Mouse (Mus musculus) intestine, embryonic 16.5 days (tissue): ENCODE measurements at regions not wholly inside any gene's neighbourhood (a gene's known extent, or its start where the extent isn't known, plus 50 kb on each side); places are given as distances from the start of the nearest gene placed in this dataset.

Experiments used
- ATAC-seq: fragments of 200-750 bp; cut with Nextera tagmentation; 2 replicates; pipeline ENCODE4 v1.8.0; 2017; ENCODE audit warnings: moderate TSS enrichment, moderate library complexity
- H3K27ac ChIP-seq: fragments of 300-500 bp; sonication (generic); 2 replicates; pipeline ENCODE4 v1.5.1; 2014; ENCODE audit warnings: mild to moderate bottlenecking, low read length
- H3K27me3 ChIP-seq: fragments of 300-500 bp; sonication (generic); replicated peaks from 2 replicates; pipeline ENCODE4 v1.6.1; 2014; ENCODE audit warnings: low read length, control low read depth, mixed read lengths; ENCODE audit not compliant: control insufficient read depth, insufficient read depth
- H3K36me3 ChIP-seq: fragments of 300-500 bp; sonication (generic); 2 replicates; pipeline ENCODE4 v1.6.1; 2014; ENCODE audit warnings: low read length, control low read depth; ENCODE audit not compliant: control insufficient read depth, insufficient read depth
- H3K4me1 ChIP-seq: fragments of 300-500 bp; sonication (generic); 2 replicates; pipeline ENCODE4 v1.6.1; 2014; ENCODE audit warnings: low read length, control low read depth, mixed read lengths; ENCODE audit not compliant: control insufficient read depth, insufficient read depth
- H3K4me2 ChIP-seq: fragments of 300-500 bp; sonication (generic); 2 replicates; pipeline ENCODE4 v1.6.1; 2014; ENCODE audit warnings: low read depth, low read length, control low read depth
- H3K4me3 ChIP-seq: fragments of 300-500 bp; sonication (generic); 2 replicates; pipeline ENCODE4 v1.5.1; 2014; ENCODE audit warnings: mild to moderate bottlenecking, low read length
- H3K9ac ChIP-seq: fragments of 300-500 bp; sonication (generic); 2 replicates; pipeline ENCODE4 v1.6.1; 2014; ENCODE audit warnings: low read depth, low read length
- H3K9me3 ChIP-seq: fragments of 300-500 bp; sonication (generic); 2 replicates; pipeline ENCODE4 v1.6.1; 2016; ENCODE audit warnings: low read length, control low read depth; ENCODE audit not compliant: control insufficient read depth
- WGBS: fragments of 180-500 bp; shearing (Covaris S2); extraction: QIAGEN DNeasy Blood & Tissue Kit; methylation state at CpG from one replicate; pipeline ENCODE4 v1.1.7; 2014; 5-methylcytosine and 5-hydroxymethylcytosine counted together

DNA sequence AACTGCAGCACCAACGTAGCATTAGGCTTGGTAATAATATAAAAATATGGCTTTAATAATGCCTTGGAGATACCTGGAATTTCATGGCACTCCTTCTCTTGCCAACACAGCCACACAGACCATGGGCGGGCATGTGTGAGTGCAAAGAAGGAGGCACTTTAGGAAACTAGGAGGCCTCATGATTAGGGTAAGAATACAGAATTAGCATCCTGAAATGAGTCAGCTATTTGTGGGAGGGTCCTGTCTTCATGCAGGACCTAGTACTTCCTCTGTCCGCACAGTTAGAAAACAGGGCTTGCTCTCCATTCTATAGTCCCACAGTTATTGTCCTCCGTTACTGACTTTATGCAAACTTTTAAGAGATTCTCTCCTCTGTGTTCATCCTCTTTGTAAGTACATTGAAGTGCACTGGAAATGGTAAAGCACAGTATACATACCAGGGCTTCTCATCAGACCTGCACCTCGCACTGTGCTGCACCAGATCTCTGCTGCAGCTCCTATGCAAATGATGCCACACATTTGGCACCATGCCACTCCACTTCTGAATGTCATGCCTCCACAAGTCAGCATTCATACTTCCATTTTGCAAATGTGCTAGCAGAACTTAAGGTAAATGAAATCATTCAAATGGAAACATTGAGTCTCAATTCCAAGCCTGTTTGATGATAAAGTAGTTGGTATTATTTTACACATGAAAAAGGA is 423.7 kb upstream of the 4930452B06Rik start:
- H3K4me1 ChIP-seq: no peaks in the 10 kb centered on the region
- 82% methylated on average over 5 of the region's 5 CpGs for WGBS
- H3K27ac ChIP-seq: no peak overlapping the region
- H3K9ac ChIP-seq: no peak overlapping the region
- no peaks in the 10 kb centered on the region for H3K27me3 ChIP-seq
- H3K9me3 ChIP-seq: no peaks in the 10 kb centered on the region
- H3K36me3 ChIP-seq: no peaks in the 10 kb centered on the region
- H3K4me2 ChIP-seq: no peak overlapping the region
- H3K4me3 ChIP-seq: no peak overlapping the region
- ATAC-seq: no peak

DNA sequence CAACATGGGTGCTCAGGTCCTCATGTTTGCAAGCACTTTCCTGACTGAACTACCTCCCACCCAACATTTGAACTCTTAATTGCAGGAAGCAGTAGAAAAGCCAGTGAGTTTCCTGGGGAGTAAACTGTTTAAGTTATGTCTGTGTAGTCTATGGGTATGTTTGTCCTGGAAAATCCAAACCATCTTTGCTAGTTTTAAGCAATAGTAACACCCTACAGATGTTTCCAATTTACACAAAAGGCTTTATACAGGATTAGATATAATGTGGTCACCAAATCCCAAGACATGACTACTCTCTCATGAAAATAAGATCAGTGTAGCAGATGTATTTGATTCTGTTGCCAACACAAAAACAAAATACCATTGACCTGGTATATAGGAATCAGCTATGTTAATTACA is 421.1 kb upstream of the 4930452B06Rik start:
- H3K27me3 ChIP-seq: no peaks in the 10 kb centered on the region
- H3K4me3 ChIP-seq: no peak overlapping the region
- no peaks in the 10 kb centered on the region for H3K36me3 ChIP-seq
- H3K9ac ChIP-seq: no peak overlapping the region
- no peak overlapping the region for H3K4me2 ChIP-seq
- no peaks in the 10 kb centered on the region for H3K4me1 ChIP-seq
- H3K9me3 ChIP-seq: no peaks in the 10 kb centered on the region
- no peak for ATAC-seq
- no peak overlapping the region for H3K27ac ChIP-seq

DNA sequence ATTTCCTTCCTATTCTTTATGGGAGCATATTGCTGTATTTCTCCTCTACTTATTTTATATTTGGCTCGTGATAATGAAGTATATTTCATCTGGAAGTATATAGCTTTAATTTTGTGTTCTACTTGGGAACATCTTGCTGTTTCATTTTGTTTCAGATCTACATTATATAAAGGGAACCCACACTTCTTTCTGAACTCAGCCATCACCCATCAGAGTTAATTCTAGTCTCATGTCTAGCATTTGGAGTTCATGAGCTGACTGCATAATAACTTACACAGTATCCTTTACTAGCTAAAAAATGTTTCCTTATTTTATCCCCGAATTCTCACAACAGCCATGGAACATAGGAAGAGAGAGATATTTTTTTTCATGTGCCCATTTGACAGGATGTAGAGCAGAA is 413.6 kb upstream of the 4930452B06Rik start:
- no peak overlapping the region for H3K9ac ChIP-seq
- no peaks in the 10 kb centered on the region for H3K4me1 ChIP-seq
- H3K36me3 ChIP-seq: no peaks in the 10 kb centered on the region
- WGBS: 74% methylated on average over 2 of the region's 2 CpGs
- ATAC-seq: no peak
- no peaks in the 10 kb centered on the region for H3K9me3 ChIP-seq
- H3K4me2 ChIP-seq: no peak overlapping the region
- no peak overlapping the region for H3K4me3 ChIP-seq
- H3K27me3 ChIP-seq: no peaks in the 10 kb centered on the region
- H3K27ac ChIP-seq: no peak overlapping the region

DNA sequence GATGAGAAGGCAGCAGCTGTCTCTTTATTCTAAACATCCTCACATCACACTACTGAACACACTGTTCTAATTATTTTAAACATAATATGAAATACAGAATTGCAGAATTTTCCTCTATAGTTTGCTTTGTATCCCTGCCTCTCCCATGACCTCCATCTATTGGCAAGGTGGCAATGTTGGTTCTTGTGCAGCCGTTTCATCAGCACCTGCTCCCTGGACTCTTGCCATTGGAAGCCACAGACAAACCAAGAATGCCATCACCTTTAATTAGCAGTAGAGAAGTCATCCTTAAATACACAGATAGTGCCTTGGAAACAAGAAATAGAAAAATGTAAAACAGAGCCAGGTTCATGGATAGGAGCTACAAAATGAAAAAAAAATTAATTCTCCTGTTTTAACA is 413.0 kb upstream of the 4930452B06Rik start:
- no peak overlapping the region for H3K27ac ChIP-seq
- H3K36me3 ChIP-seq: no peaks in the 10 kb centered on the region
- no peak overlapping the region for H3K4me3 ChIP-seq
- no peak for ATAC-seq
- no peak overlapping the region for H3K4me2 ChIP-seq
- no peak overlapping the region for H3K9ac ChIP-seq
- no peaks in the 10 kb centered on the region for H3K9me3 ChIP-seq
- no peaks in the 10 kb centered on the region for H3K4me1 ChIP-seq
- no peaks in the 10 kb centered on the region for H3K27me3 ChIP-seq
- WGBS: 66% methylated on average over 1 of the region's 1 CpGs

DNA sequence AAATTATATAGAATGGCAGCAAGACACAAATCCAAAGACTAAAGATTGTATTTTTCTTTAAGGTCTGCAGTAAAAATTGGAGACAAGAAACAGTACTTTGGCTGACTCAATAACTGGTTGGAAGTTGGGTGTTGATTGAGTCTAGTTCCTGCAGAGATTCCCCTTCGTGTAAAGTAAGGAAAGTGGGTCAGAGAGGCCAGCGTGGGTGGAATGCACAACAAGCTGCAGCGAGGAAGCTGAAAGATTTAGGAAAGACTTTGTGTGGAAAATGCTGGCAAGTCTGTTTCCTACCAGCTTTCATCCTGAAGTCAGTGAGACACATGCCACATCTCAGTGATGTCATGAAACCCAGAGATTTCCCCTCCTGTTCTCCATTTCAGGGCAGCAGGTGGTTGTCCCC is 405.1 kb upstream of the 4930452B06Rik start:
- Histone ChIP-seq H3K27ac (no peak overlapping the region), H3K4me1 (no peaks in the 10 kb centered on the region), H3K27me3 (no peaks in the 10 kb centered on the region), H3K9me3 (no peaks in the 10 kb centered on the region), H3K36me3 (no peaks in the 10 kb centered on the region), H3K9ac (no peak overlapping the region), H3K4me2 (no peak overlapping the region), H3K4me3 (no peak overlapping the region)
- ATAC-seq: no peak
- 66% methylated on average over 3 of the region's 3 CpGs for WGBS

DNA sequence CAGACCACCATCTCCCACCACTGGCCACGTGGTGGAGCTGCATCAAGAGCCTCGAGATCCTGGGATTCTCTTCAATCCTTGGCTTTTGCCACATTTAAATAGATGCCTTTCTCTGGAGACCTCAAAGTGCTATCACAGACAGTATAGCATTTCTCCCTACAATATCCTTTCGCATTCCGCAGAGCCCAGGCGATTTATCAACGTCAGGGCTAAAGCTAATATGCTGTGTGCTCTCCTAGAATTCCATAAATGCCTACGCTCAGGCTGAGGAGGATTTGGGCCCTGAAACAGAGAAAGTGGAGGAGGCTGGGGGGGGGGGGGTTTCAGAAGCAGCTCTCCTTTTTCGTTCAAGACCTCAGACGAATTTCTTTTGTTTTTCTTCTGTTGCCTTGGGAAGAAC is 394.0 kb upstream of the 4930452B06Rik start:
- no peak overlapping the region for H3K27ac ChIP-seq
- ATAC-seq: no peak
- H3K4me2 ChIP-seq: no peak overlapping the region
- H3K4me3 ChIP-seq: no peak overlapping the region
- H3K27me3 ChIP-seq: no peaks in the 10 kb centered on the region
- 52% methylated on average over 9 of the region's 9 CpGs for WGBS
- no peaks in the 10 kb centered on the region for H3K4me1 ChIP-seq
- H3K9ac ChIP-seq: no peak overlapping the region
- no peaks in the 10 kb centered on the region for H3K9me3 ChIP-seq
- H3K36me3 ChIP-seq: no peaks in the 10 kb centered on the region

DNA sequence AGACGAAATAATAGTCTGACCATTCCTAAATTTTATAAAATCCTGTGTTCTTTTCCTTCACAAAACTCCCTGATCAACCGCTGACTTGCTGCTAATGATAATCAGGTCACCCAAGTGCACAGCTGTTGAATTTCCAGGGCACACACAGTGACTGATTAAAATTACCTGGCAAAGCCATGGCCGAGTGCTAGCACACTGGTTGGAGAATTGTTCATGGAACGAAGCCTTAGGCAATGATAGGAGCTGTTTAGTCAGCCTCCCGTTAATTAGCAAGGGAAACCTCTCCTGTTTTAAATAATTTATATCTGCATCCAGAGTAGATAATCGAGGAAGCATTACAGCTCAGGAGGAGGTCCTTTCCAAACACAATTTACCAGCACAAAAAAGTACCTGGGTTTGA is 362.8 kb upstream of the 4930452B06Rik start:
- no peak for ATAC-seq
- Histone ChIP-seq H3K9ac (no peak overlapping the region), H3K9me3 (no peaks in the 10 kb centered on the region), H3K27ac (no peak overlapping the region), H3K4me3 (no peak overlapping the region), H3K4me2 (no peak overlapping the region), H3K36me3 (no peaks in the 10 kb centered on the region), H3K4me1 (no peaks in the 10 kb centered on the region), H3K27me3 (no peaks in the 10 kb centered on the region)
- WGBS: 74% methylated on average over 6 of the region's 6 CpGs

DNA sequence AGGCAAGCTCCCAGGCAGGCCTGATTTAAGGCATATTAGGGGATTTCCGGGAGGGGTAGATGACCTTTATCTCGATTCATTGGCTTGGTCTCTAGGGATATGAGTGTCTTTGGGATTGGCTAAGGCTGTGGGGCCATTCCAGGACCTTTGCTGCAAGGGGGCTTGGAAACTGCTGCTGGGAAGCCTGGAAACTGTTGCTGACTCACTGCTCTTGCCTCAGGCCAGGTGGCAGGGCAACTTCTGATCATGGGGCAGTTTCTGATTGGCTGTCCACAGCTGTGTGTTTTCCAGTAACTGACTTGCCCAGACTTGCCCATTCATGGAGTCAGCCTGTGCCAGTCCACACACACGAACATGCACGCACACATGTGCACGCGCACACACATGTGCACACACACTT is 349.8 kb upstream of the 4930452B06Rik start:
- H3K4me1 ChIP-seq: no peaks in the 10 kb centered on the region
- H3K27me3 ChIP-seq: no peaks in the 10 kb centered on the region
- ATAC-seq: no peak
- H3K36me3 ChIP-seq: no peaks in the 10 kb centered on the region
- no peak overlapping the region for H3K9ac ChIP-seq
- 88% methylated on average over 6 of the region's 6 CpGs for WGBS
- H3K27ac ChIP-seq: no peak overlapping the region
- no peak overlapping the region for H3K4me3 ChIP-seq
- no peaks in the 10 kb centered on the region for H3K9me3 ChIP-seq
- no peak overlapping the region for H3K4me2 ChIP-seq

DNA sequence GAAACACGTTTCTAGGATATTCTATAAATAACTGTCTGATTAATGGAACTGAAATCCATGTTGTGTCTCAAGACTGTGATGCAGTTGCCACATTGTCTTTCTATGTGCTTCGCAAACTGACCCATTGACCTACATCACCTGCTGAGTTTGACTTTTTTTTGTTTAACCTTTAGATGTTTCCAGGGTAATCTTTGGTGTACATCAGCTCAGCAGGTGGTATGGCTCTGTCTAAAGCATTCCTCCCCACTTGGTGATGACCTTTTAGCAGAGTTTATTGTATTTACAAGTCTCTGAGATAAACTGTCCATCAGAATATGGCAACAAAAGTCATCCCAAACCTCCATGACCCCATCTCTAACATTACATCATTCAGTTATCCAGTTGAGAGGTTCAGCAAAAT is 337.0 kb upstream of the 4930452B06Rik start:
- H3K36me3 ChIP-seq: no peaks in the 10 kb centered on the region
- H3K4me1 ChIP-seq: no peaks in the 10 kb centered on the region
- H3K9me3 ChIP-seq: no peaks in the 10 kb centered on the region
- H3K27ac ChIP-seq: no peak overlapping the region
- no peak overlapping the region for H3K4me2 ChIP-seq
- no peak overlapping the region for H3K4me3 ChIP-seq
- no peak for ATAC-seq
- no peaks in the 10 kb centered on the region for H3K27me3 ChIP-seq
- no peak overlapping the region for H3K9ac ChIP-seq
- WGBS: 59% methylated on average over 2 of the region's 2 CpGs

DNA sequence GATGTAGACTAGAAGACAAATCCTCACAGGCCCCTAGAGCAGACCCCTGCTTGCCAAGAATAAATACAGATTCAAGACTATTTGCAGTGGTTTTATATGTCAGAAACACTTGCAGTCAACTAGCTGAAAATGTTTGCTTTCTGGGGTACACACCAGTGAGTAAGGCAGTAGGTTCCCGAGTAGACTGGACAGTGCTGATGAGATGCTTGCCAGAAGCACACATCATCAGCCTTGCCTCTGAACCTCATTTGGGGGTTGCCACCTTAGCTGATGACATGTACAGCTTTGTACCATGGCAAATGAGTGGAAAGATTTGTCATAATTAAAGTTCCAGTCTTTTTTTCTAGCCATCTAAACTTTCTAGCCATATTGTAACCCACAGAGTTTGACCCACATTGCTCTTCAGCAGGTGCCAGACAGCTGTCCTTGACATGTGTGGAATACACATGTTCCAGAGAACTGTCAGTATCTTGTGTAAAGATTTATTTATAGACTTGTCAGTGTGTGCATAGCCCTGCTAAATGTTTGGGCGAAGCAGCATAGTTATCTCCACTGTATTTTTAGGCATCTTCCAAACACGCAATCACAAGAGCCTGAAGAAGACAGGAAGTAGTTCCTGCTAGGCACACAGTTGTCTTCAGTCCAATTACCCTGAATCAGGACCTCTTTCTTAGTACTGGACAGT is 334.5 kb upstream of the 4930452B06Rik start:
- 60% methylated on average over 3 of the region's 3 CpGs for WGBS
- Histone ChIP-seq H3K4me1 (no peaks in the 10 kb centered on the region), H3K4me3 (no peak overlapping the region), H3K27ac (no peak overlapping the region), H3K27me3 (no peaks in the 10 kb centered on the region), H3K4me2 (no peak overlapping the region), H3K9me3 (no peaks in the 10 kb centered on the region), H3K9ac (no peak overlapping the region), H3K36me3 (no peaks in the 10 kb centered on the region)
- no peak for ATAC-seq
